Mouse (Mus musculus) liver, embryonic 13.5 days (tissue): Measurements from ENCODE around the gene Rpl3. TPM values are rescaled to one million over a fixed set of nuclear protein-coding genes. Genes with fewer than 3 reads are reported as not detected.

Experiments
- ATAC-seq: fragments of 200-750 bp; cut with Nextera tagmentation; 2 replicates; pipeline ENCODE4 v1.8.0; 2017; ENCODE audit warnings: low read depth, mild to moderate bottlenecking, moderate number of reproducible peaks, moderate library complexity
- DNase-seq: peaks from one replicate; pipeline ENCODE4 v3.0.0; 2022
- H3K27ac ChIP-seq: fragments of 300-500 bp; sonication (generic); 2 replicates; pipeline ENCODE4 v1.5.1; 2015; ENCODE audit warnings: moderate library complexity, mild to moderate bottlenecking, inconsistent platforms
- H3K27me3 ChIP-seq: fragments of 300-500 bp; sonication (generic); 2 replicates; pipeline ENCODE4 v1.6.1; 2015; ENCODE audit warnings: mild to moderate bottlenecking, inconsistent platforms
- H3K36me3 ChIP-seq: fragments of 300-500 bp; sonication (generic); 2 replicates; pipeline ENCODE4 v1.6.1; 2015; ENCODE audit warnings: mild to moderate bottlenecking, inconsistent platforms
- H3K4me1 ChIP-seq: fragments of 300-500 bp; sonication (generic); replicated peaks from 2 replicates; pipeline ENCODE4 v1.6.1; 2015; ENCODE audit warnings: inconsistent platforms
- H3K4me2 ChIP-seq: fragments of 300-500 bp; sonication (generic); 2 replicates; pipeline ENCODE4 v1.6.1; 2015; ENCODE audit warnings: inconsistent platforms, mild to moderate bottlenecking, moderate library complexity
- H3K4me3 ChIP-seq: fragments of 300-500 bp; sonication (generic); replicated peaks from 2 replicates; pipeline ENCODE4 v1.5.1; 2015; ENCODE audit warnings: mild to moderate bottlenecking, inconsistent platforms
- H3K9ac ChIP-seq: fragments of 300-500 bp; sonication (generic); 2 replicates; pipeline ENCODE4 v1.6.1; 2015; ENCODE audit warnings: mild to moderate bottlenecking, inconsistent platforms
- H3K9me3 ChIP-seq: fragments of 300-500 bp; sonication (generic); replicated peaks from 2 replicates; pipeline ENCODE4 v1.6.1; 2016; ENCODE audit warnings: inconsistent platforms
- WGBS: fragments of 180-500 bp; shearing (Covaris S2); methylation state at CpG from one replicate; pipeline ENCODE4 v1.1.7; 2015; ENCODE audit not compliant: insufficient replicate concordance; 5-methylcytosine and 5-hydroxymethylcytosine counted together
- polyA plus RNA-seq: library from polyadenylated mRNA; unstranded; fragments of >200 nt; fragmentation: Nextera tagmentation; extraction: Ambion mirVana; gene quantifications from 2 replicates; pipeline ENCODE4 v1.2.1, GENCODE M21; 2015

Rpl3 gene
- polyA plus RNA-seq, 1 experiment from 2014 or later = 807 TPM

DNA sequence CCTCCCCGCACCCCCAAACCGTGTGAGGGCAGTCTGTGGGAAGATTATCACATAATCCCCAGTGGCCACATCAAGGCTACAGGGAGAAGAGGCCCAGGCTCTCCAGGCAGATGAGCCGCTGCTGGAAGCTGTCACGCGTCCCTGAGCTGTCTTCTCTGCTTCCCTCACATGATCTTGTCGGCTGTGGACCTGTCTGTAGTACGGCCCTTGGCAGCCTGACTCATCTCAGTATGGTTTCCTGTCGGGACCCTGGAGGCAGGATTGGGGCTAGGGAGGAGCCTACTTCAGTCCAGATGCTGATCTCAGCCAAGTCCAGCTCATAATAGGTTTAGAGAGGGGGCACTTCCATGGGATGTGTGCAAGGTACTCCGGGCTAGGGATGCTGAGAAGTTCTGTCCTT is 7.1 kb upstream of the Rpl3 start:
- H3K9ac ChIP-seq = peak overlapping the region; percentile 75
- 0 out of 2 replicates have a peak, but pooled peaks cover 5% of the 10 kb centered on the region for H3K27me3 ChIP-seq
- H3K9me3 ChIP-seq = no peaks in the 10 kb centered on the region
- 24% methylated on average over 9 of the region's 9 CpGs for WGBS
- H3K27ac ChIP-seq = peak overlapping the region; percentile 99
- peak overlapping the region; percentile 75 for H3K4me2 ChIP-seq
- H3K4me1 ChIP-seq = peaks cover 80% of the 10 kb centered on the region
- H3K4me3 ChIP-seq = peak overlapping the region; percentile 54
- no peaks in the 10 kb centered on the region for H3K36me3 ChIP-seq
- ATAC-seq (no peak), DNase-seq (no peak)

GRCm38 (mm10) chr15:80097999-80098461 is 6.4 kb upstream of the Rpl3 start:
- Histone ChIP-seq H3K4me2 (peak overlapping the region; percentile 75), H3K4me1 (peaks cover 73% of the 10 kb centered on the region), H3K9me3 (no peaks in the 10 kb centered on the region), H3K4me3 (peak overlapping the region; percentile 54), H3K27ac (peak overlapping the region; percentile 99), H3K27me3 (peaks cover 8% of the 10 kb centered on the region; the same call in 1 of the 2 replicates), H3K36me3 (no peaks in the 10 kb centered on the region), H3K9ac (peak overlapping the region; percentile 75)
- peak; percentile 93 for ATAC-seq
- WGBS = 23% methylated on average over 8 of the region's 8 CpGs
- DNase-seq = peak; percentile 82

GRCm38 (mm10) chr15:80096946-80097881 is 5.5 kb upstream of the Rpl3 start:
- 8% methylated on average over 20 of the region's 20 CpGs for WGBS
- Histone ChIP-seq H3K4me1 (peaks cover 73% of the 10 kb centered on the region), H3K4me3 (peak overlapping the region; percentile 54), H3K9me3 (no peaks in the 10 kb centered on the region), H3K9ac (peak overlapping the region; percentile 75), H3K27ac (peak overlapping the region; percentile 99), H3K4me2 (peak overlapping the region; percentile 75), H3K27me3 (peaks cover 16% of the 10 kb centered on the region), H3K36me3 (no peaks in the 10 kb centered on the region)
- ATAC-seq = peak; percentile 82
- peak; percentile 77 for DNase-seq

DNA sequence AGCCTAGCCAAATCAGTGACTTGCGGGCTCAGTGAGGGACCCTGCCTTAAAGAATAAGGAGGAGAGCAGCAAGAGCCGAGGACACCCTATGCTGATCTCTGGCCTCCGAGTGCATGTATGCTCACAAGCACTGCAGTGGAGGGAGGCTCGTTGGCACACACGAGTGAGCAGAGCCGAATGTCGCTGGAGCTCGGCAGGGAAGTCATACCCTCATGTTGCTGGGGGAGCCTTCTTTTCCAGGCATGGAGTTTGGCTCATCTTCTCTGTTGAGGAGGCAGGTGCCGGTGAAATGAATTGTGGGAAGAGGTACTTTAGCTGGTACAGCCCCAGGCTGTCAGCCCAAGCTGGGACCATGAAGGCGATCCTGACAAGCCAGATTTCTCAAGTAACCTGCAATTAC is 4.7 kb upstream of the Rpl3 start:
- peak overlapping the region; percentile 54 for H3K4me3 ChIP-seq
- DNase-seq (no peak), ATAC-seq (no peak)
- H3K9ac ChIP-seq = peak overlapping the region; percentile 75
- WGBS = 87% methylated on average over 10 of the region's 10 CpGs
- H3K4me2 ChIP-seq = peak overlapping the region; percentile 75
- no peaks in the 10 kb centered on the region for H3K9me3 ChIP-seq
- H3K4me1 ChIP-seq = peaks cover 78% of the 10 kb centered on the region
- H3K36me3 ChIP-seq = no peaks in the 10 kb centered on the region
- peaks cover 24% of the 10 kb centered on the region for H3K27me3 ChIP-seq
- peak overlapping the region; percentile 99 for H3K27ac ChIP-seq

DNA sequence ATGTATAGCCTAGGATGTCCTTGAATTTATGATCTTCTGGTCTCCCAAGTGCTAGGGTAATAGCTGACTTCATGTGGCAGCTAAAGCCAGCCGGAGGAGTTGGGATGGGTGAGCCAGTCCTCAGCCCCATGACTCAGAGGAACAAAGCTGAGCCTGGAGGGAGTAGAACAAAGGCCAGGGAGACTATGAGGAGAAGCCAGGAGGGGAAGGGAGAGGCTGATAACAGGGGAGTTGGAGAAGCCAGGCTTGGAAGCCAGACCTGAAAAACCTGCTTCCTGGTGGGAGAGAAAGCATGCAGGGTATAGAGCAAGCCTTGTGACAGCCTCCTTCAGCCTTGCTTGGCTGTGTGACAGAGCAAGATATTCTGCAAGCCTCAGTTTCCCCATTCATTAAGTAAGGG is 3.9 kb upstream of the Rpl3 start:
- 76% methylated on average over 1 of the region's 1 CpGs for WGBS
- no peak overlapping the region for H3K9ac ChIP-seq
- H3K4me1 ChIP-seq = peaks cover 79% of the 10 kb centered on the region
- ATAC-seq (no peak), DNase-seq (no peak)
- no peaks in the 10 kb centered on the region for H3K36me3 ChIP-seq
- no peak overlapping the region for H3K4me3 ChIP-seq
- H3K4me2 ChIP-seq = no peak overlapping the region
- H3K9me3 ChIP-seq = no peaks in the 10 kb centered on the region
- peak overlapping the region; percentile 99 for H3K27ac ChIP-seq
- peaks cover 28% of the 10 kb centered on the region for H3K27me3 ChIP-seq

GRCm38 (mm10) chr15:80094201-80094600 is 2.5 kb upstream of the Rpl3 start:
- Histone ChIP-seq H3K27me3 (peaks cover 28% of the 10 kb centered on the region), H3K4me1 (peaks cover 79% of the 10 kb centered on the region), H3K4me3 (no peak overlapping the region), H3K36me3 (no peaks in the 10 kb centered on the region), H3K9ac (no peak overlapping the region), H3K9me3 (no peaks in the 10 kb centered on the region), H3K27ac (no peak overlapping the region), H3K4me2 (no peak overlapping the region)
- ATAC-seq (no peak), DNase-seq (no peak)
- 87% methylated on average over 13 of the region's 13 CpGs for WGBS

DNA sequence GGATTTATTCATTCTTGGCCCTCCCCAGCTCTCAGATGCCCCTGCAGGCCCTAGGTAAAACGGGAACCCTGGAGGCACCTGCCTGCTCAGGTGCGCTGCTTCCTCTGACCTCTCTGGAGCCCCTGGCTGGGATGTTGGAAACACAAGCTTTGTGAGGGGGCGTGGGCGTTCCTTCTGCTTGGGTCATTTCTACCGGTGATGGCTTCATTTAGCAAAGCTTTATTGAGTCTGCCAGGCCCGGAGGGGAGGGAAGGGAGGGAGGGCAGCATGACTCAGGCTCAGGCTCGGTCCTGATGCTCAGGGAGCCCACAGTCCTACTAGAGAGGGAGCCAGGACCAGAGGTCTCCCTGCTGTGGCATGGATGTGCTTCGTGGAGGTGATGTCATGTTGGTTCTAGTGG is 931 bp upstream of the Rpl3 start:
- H3K27me3 ChIP-seq = peaks cover 28% of the 10 kb centered on the region
- ATAC-seq (no peak), DNase-seq (no peak)
- no peak overlapping the region; the same call in 1 of the 2 replicates for H3K27ac ChIP-seq
- peaks cover 77% of the 10 kb centered on the region for H3K4me1 ChIP-seq
- H3K4me2 ChIP-seq = peak overlapping the region; percentile 13; the same call in 1 of the 2 replicates
- H3K9ac ChIP-seq = no peak overlapping the region
- H3K4me3 ChIP-seq = no peak overlapping the region
- H3K9me3 ChIP-seq = no peaks in the 10 kb centered on the region
- H3K36me3 ChIP-seq = no peaks in the 10 kb centered on the region
- 45% methylated on average over 8 of the region's 8 CpGs for WGBS

DNA sequence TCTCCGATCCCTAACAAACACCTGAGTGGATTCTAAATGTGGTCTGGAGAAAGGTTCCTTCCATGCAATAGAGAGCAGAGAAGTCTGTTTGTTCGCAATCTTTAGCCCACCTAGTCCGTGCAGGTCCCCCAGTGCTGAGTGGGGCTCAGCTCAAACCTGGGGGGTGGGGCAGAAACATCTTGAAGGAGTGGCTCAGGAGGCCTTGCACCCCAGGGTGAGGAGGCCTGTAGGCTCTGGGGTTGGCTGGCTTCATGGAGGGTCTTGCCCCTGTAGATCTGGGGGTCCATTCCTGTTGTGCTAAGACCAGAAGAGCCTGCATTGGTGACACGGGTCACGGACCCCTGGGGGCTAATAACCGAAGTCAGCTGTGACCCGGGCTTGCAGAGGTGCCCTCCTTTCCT is 373 bp upstream of the Rpl3 start:
- 39% methylated on average over 7 of the region's 7 CpGs for WGBS
- Histone ChIP-seq H3K4me3 (peak overlapping the region; percentile 78), H3K27me3 (peaks cover 28% of the 10 kb centered on the region), H3K27ac (no peak overlapping the region), H3K4me1 (peaks cover 77% of the 10 kb centered on the region), H3K36me3 (no peaks in the 10 kb centered on the region), H3K9me3 (no peaks in the 10 kb centered on the region), H3K4me2 (peak overlapping the region; percentile 98), H3K9ac (peak overlapping the region; percentile 85)
- no peak for ATAC-seq
- no peak for DNase-seq

DNA sequence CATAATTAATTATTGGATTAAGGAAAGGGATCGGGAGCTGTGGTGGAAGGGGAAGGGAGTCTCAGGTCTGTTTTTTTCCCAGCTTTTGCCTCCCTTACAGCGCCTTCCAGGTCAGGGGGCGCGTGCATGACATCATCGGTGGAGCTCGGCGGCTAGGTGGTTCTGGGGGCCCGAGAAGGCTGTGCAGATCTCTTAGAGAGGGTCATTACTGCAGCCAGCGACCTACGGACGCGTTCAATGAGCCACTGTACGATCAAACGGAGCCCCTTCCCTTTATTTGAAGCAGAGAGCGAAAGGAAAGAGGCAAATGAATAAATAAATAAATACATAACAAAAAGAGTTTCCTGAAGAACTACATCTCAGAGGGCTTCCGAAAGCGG is 937 bp downstream of the Rpl3 start:
- H3K36me3 ChIP-seq = no peaks in the 10 kb centered on the region
- H3K4me1 ChIP-seq = peaks cover 70% of the 10 kb centered on the region
- H3K9ac ChIP-seq = peak overlapping the region; percentile 85
- H3K27ac ChIP-seq = peak overlapping the region; percentile 74
- peak overlapping the region; percentile 98 for H3K4me2 ChIP-seq
- peaks cover 4% of the 10 kb centered on the region; the same call in 1 of the 2 replicates for H3K9me3 ChIP-seq
- 1% methylated on average over 17 of the region's 17 CpGs for WGBS
- ATAC-seq = no peak
- no peak for DNase-seq
- peaks cover 26% of the 10 kb centered on the region for H3K27me3 ChIP-seq
- peak overlapping the region; percentile 78 for H3K4me3 ChIP-seq

- WGBS = 63% methylated on average over 11 of the region's 11 CpGs
- H3K36me3 ChIP-seq = no peaks in the 10 kb centered on the region
- no peak for DNase-seq
- H3K9me3 ChIP-seq = peaks cover 4% of the 10 kb centered on the region; the same call in 1 of the 2 replicates
- H3K27me3 ChIP-seq = peaks cover 26% of the 10 kb centered on the region
- peaks cover 66% of the 10 kb centered on the region for H3K4me1 ChIP-seq
- H3K27ac ChIP-seq = peak overlapping the region; percentile 74
- H3K4me3 ChIP-seq = peak overlapping the region; percentile 78
- H3K4me2 ChIP-seq = peak overlapping the region; percentile 98
- ATAC-seq = no peak
- H3K9ac ChIP-seq = peak overlapping the region; percentile 85
These were observed 1.5 kb downstream of the Rpl3 start for GRCm38 (mm10) chr15:80090155-80090554.

DNA sequence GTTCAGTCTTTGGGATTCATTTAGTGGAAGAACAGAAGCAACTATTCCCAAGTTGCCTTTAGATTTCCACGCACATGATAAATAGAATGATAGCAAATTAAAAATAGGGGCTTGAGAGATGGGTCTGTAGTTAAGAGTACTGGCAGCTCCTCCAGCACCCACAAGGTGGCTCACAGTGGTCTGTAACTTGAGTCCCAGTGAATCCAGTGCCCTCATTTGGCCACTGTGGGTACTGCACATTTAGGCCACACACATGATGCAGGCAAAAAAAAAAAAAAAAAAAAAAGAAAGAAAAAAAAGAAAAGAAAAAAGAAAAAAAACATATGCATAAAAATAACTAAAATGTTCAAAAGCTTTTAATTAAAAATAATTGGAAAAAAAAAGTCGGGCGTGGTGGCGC is 3.0 kb downstream of the Rpl3 start:
- peak; percentile 84 for DNase-seq
- Histone ChIP-seq H3K4me3 (no peak overlapping the region), H3K9me3 (peaks cover 4% of the 10 kb centered on the region; the same call in 1 of the 2 replicates), H3K4me1 (peaks cover 65% of the 10 kb centered on the region), H3K9ac (no peak overlapping the region), H3K4me2 (peak overlapping the region; percentile 3; the same call in 1 of the 2 replicates), H3K27ac (peak overlapping the region; percentile 83), H3K27me3 (peaks cover 23% of the 10 kb centered on the region), H3K36me3 (no peaks in the 10 kb centered on the region)
- 29% methylated on average over 4 of the region's 4 CpGs for WGBS
- ATAC-seq = no peak
